Mouse (Mus musculus) erythroblast, adult 5-6 weeks (primary cell): ENCODE results near the gene Tkfc. TPM values are rescaled to one million over a fixed set of nuclear protein-coding genes. Genes with fewer than 3 reads are reported as not detected.

ENCODE experiments used
- total RNA-seq, 2 experiments: library from RNA; stranded (forward) in 1 of 2; stranded (reverse) in 1 of 2; fragments of 150-400 nt in 1 of 2; fragments of 200-764, 138-1000 nt in 1 of 2; gene quantifications; 2 replicates each; pipeline versions ENCODE4 v1.2.3 to v1.2.4; 2015 to 2017; ENCODE audit warnings: low replicate concordance in 2 of 2

Gene Tkfc
- total RNA-seq, 2 experiments from 2014 or later = 1.1 to 2.1 TPM

Other genes with a start within 250 kb of the Tkfc start
- gene Syt7, start 216.6 kb downstream of the Tkfc start, total RNA-seq (2015; ENCODE audit: low replicate concordance) = not detected in 2 replicates
- gene Syt7, start 216.6 kb downstream of the Tkfc start, total RNA-seq (2017; ENCODE audit: low replicate concordance) = not detected in 2 replicates
- not detected in 2 replicates for gene Lrrc10b, start 148.2 kb downstream of the Tkfc start, total RNA-seq (2015; ENCODE audit: low replicate concordance)
- gene Lrrc10b, start 148.2 kb downstream of the Tkfc start, total RNA-seq (2017; ENCODE audit: low replicate concordance) = not detected in 2 replicates
- not detected in 2 replicates for gene Ppp1r32, start 122.7 kb downstream of the Tkfc start, total RNA-seq (2015; ENCODE audit: low replicate concordance)
- gene Ppp1r32, start 122.7 kb downstream of the Tkfc start, total RNA-seq (2017; ENCODE audit: low replicate concordance) = 0.94 TPM in 1 of 2 replicates, not detected in the other
- gene Cpsf7, start 80.4 kb downstream of the Tkfc start, total RNA-seq (2015; ENCODE audit: low replicate concordance) = 18.4 and 27.1 TPM in 2 replicates
- 20.4 and 20.8 TPM in 2 replicates for gene Cpsf7, start 80.4 kb downstream of the Tkfc start, total RNA-seq (2017; ENCODE audit: low replicate concordance)
- gene Sdhaf2, start 79.5 kb downstream of the Tkfc start, total RNA-seq (2015; ENCODE audit: low replicate concordance) = 21.5 and 35.4 TPM in 2 replicates
- gene Sdhaf2, start 79.5 kb downstream of the Tkfc start, total RNA-seq (2017; ENCODE audit: low replicate concordance) = 20.1 and 34.9 TPM in 2 replicates
- gene Tmem216, start 49.4 kb downstream of the Tkfc start, total RNA-seq (2015; ENCODE audit: low replicate concordance) = 9.6 and 18.2 TPM in 2 replicates
- 7.2 and 21.6 TPM in 2 replicates for gene Tmem216, start 49.4 kb downstream of the Tkfc start, total RNA-seq (2017; ENCODE audit: low replicate concordance)
- 10.2 and 13.8 TPM in 2 replicates for gene Cyb561a3, start 28.5 kb downstream of the Tkfc start, total RNA-seq (2015; ENCODE audit: low replicate concordance)
- gene Cyb561a3, start 28.5 kb downstream of the Tkfc start, total RNA-seq (2017; ENCODE audit: low replicate concordance) = 6.7 and 7.7 TPM in 2 replicates
- 1.7 and 4.8 TPM in 2 replicates for gene Tmem138, start 28.3 kb downstream of the Tkfc start, total RNA-seq (2015; ENCODE audit: low replicate concordance)
- gene Tmem138, start 28.3 kb downstream of the Tkfc start, total RNA-seq (2017; ENCODE audit: low replicate concordance) = 1.8 and 4.9 TPM in 2 replicates
- gene Ddb1, start 327 bp downstream of the Tkfc start, total RNA-seq (2015; ENCODE audit: low replicate concordance) = 49.6 and 78.4 TPM in 2 replicates
- gene Ddb1, start 327 bp downstream of the Tkfc start, total RNA-seq (2017; ENCODE audit: low replicate concordance) = 197 and 283 TPM in 2 replicates
- not detected in 2 replicates for gene Vwce, start 28.6 kb upstream of the Tkfc start, total RNA-seq (2015; ENCODE audit: low replicate concordance)
- not detected in 2 replicates for gene Vwce, start 28.6 kb upstream of the Tkfc start, total RNA-seq (2017; ENCODE audit: low replicate concordance)
- gene Pga5, start 72.4 kb upstream of the Tkfc start, total RNA-seq (2015; ENCODE audit: low replicate concordance) = not detected in 2 replicates
- gene Pga5, start 72.4 kb upstream of the Tkfc start, total RNA-seq (2017; ENCODE audit: low replicate concordance) = not detected in 2 replicates
- 7.9 and 8.6 TPM in 2 replicates for gene Vps37c, start 83.1 kb upstream of the Tkfc start, total RNA-seq (2015; ENCODE audit: low replicate concordance)
- gene Vps37c, start 83.1 kb upstream of the Tkfc start, total RNA-seq (2017; ENCODE audit: low replicate concordance) = 2.9 and 4.7 TPM in 2 replicates
- not detected in 2 replicates for gene Cd5, start 133.3 kb upstream of the Tkfc start, total RNA-seq (2015; ENCODE audit: low replicate concordance)
- 0.17 TPM in 1 of 2 replicates, not detected in the other for gene Cd5, start 133.3 kb upstream of the Tkfc start, total RNA-seq (2017; ENCODE audit: low replicate concordance)
- gene Cd6, start 224.4 kb upstream of the Tkfc start, total RNA-seq (2015; ENCODE audit: low replicate concordance) = not detected in 2 replicates
- gene Cd6, start 224.4 kb upstream of the Tkfc start, total RNA-seq (2017; ENCODE audit: low replicate concordance) = not detected in 2 replicates
- gene Slc15a3, start 234.1 kb upstream of the Tkfc start, total RNA-seq (2015; ENCODE audit: low replicate concordance) = 2.1 and 3.8 TPM in 2 replicates
- 1.3 and 3.2 TPM in 2 replicates for gene Slc15a3, start 234.1 kb upstream of the Tkfc start, total RNA-seq (2017; ENCODE audit: low replicate concordance)